Mouse (Mus musculus): ENCODE measurements around the gene Lrrc2. TPM values are rescaled to one million over a fixed set of nuclear protein-coding genes. Genes with fewer than 3 reads are reported as not detected.

Lrrc2 gene
- polyA plus RNA-seq, 1 experiment from 2014 or later = not detected

- H3K27me3 ChIP-seq (ENCODE audit: control insufficient read depth, insufficient read depth, low read length) = no peaks in the 10 kb centered on the region
- no peak within 1 kb of the TSS for H3K9ac ChIP-seq (replicated peaks; ENCODE audit: low read depth, low read length)
- no peak within 1 kb of the TSS for H3K4me3 ChIP-seq (ENCODE audit: low read depth, low read length)
- no peak for ATAC-seq (ENCODE audit: insufficient number of reproducible peaks, insufficient read depth, low FRiP score, low read depth)
- no peak within 1 kb of the TSS for H3K4me2 ChIP-seq (replicated peaks; ENCODE audit: low read depth, low read length)
- no peaks in the 10 kb centered on the region for H3K9me3 ChIP-seq (ENCODE audit: control insufficient read depth, low read depth, low read length)
- no peak within 1 kb of the TSS for H3K27ac ChIP-seq (ENCODE audit: low read length)
- WGBS = 84% methylated on average over 7 of the region's 7 CpGs
- no peaks in the 10 kb centered on the region for H3K36me3 ChIP-seq (ENCODE audit: control insufficient read depth, insufficient read depth, low read length)
- no peaks in the 10 kb centered on the region for H3K4me1 ChIP-seq (ENCODE audit: control insufficient read depth, insufficient read depth, low read length)
Measured at GRCm38 (mm10) chr9:110916786-110917185, 34.6 kb upstream of the Lrrc2 start, which contains the start of gene Fam240a. Gene Fam240a, minus strand, starts transcription at chr9:110916861.

DNA sequence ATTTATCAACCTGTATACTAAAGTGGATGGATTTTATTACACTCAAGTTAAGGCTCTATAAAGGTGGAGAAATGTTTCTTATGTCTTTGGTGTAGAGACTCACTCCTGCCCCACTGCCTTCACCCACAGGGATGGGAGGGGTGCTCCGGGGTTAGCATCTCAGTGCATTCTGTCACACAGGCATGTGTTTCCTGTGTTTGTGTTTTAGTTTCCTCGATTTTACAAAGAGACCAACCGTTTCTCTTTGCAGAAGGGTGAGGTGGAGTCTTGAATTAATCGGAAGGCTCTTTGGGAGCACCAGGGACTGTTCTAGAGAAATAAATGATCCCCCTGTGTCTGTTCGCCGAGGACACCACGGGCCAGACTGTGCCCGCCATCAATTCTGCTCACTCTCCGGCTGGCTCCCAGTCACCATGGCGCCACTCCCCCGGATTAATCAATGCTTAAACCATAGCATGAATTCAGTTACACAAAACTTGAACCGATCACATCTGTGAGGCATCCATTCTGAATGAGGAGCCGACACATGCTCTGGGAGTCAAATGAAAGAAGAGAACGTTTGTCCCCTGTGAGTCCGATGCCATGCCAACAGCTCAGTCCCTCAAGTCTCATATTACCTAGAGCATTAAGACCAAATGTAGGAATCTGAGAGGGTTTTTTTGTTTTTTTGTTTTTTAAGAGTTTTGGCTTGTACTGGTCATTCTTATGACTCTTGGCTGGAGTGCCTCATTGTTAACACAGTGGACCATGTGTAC lies 30.5 kb upstream of the Lrrc2 start:
- 64% methylated on average over 15 of the region's 15 CpGs for WGBS
- no peak overlapping the region for H3K27ac ChIP-seq (ENCODE audit: low read length)
- H3K36me3 ChIP-seq (ENCODE audit: control insufficient read depth, insufficient read depth, low read length) = no peaks in the 10 kb centered on the region

GRCm38 (mm10) chr9:110922759-110923158 lies 28.6 kb upstream of the Lrrc2 start:
- no peaks in the 10 kb centered on the region for H3K27me3 ChIP-seq (ENCODE audit: control insufficient read depth, insufficient read depth, low read length)
- 17% methylated on average over 7 of the region's 7 CpGs for WGBS
- no peak overlapping the region for H3K9ac ChIP-seq (replicated peaks; ENCODE audit: low read depth, low read length)
- H3K27ac ChIP-seq (ENCODE audit: low read length) = no peak overlapping the region
- no peak overlapping the region for H3K4me3 ChIP-seq (ENCODE audit: low read depth, low read length)
- H3K4me2 ChIP-seq (replicated peaks; ENCODE audit: low read depth, low read length) = no peak overlapping the region
- no peaks in the 10 kb centered on the region for H3K4me1 ChIP-seq (ENCODE audit: control insufficient read depth, insufficient read depth, low read length)
- no peaks in the 10 kb centered on the region for H3K9me3 ChIP-seq (ENCODE audit: control insufficient read depth, low read depth, low read length)
- no peak for ATAC-seq (ENCODE audit: insufficient number of reproducible peaks, insufficient read depth, low FRiP score, low read depth)
- H3K36me3 ChIP-seq (ENCODE audit: control insufficient read depth, insufficient read depth, low read length) = no peaks in the 10 kb centered on the region

More for the DNA sequence above, 30.5 kb upstream of the Lrrc2 start:
- Histone ChIP-seq H3K4me1 (ENCODE audit: control insufficient read depth, insufficient read depth, low read length) (no peaks in the 10 kb centered on the region), H3K9me3 (ENCODE audit: control insufficient read depth, low read depth, low read length) (no peaks in the 10 kb centered on the region), H3K27me3 (ENCODE audit: control insufficient read depth, insufficient read depth, low read length) (no peaks in the 10 kb centered on the region), H3K9ac (replicated peaks; ENCODE audit: low read depth, low read length) (no peak overlapping the region), H3K4me2 (replicated peaks; ENCODE audit: low read depth, low read length) (no peak overlapping the region), H3K4me3 (ENCODE audit: low read depth, low read length) (no peak overlapping the region)
- no peak for ATAC-seq (ENCODE audit: insufficient number of reproducible peaks, insufficient read depth, low FRiP score, low read depth)

GRCm38 (mm10) chr9:110931573-110931972 lies 19.8 kb upstream of the Lrrc2 start:
- ATAC-seq (ENCODE audit: insufficient number of reproducible peaks, insufficient read depth, low FRiP score, low read depth) = no peak
- H3K4me1 ChIP-seq (ENCODE audit: control insufficient read depth, insufficient read depth, low read length) = no peaks in the 10 kb centered on the region
- H3K4me2 ChIP-seq (replicated peaks; ENCODE audit: low read depth, low read length) = no peak overlapping the region
- H3K9ac ChIP-seq (replicated peaks; ENCODE audit: low read depth, low read length) = no peak overlapping the region
- H3K27ac ChIP-seq (ENCODE audit: low read length) = no peak overlapping the region
- no peaks in the 10 kb centered on the region for H3K27me3 ChIP-seq (ENCODE audit: control insufficient read depth, insufficient read depth, low read length)
- H3K4me3 ChIP-seq (ENCODE audit: low read depth, low read length) = no peak overlapping the region
- H3K9me3 ChIP-seq (ENCODE audit: control insufficient read depth, low read depth, low read length) = no peaks in the 10 kb centered on the region
- 74% methylated on average over 6 of the region's 6 CpGs for WGBS
- H3K36me3 ChIP-seq (ENCODE audit: control insufficient read depth, insufficient read depth, low read length) = no peaks in the 10 kb centered on the region

DNA sequence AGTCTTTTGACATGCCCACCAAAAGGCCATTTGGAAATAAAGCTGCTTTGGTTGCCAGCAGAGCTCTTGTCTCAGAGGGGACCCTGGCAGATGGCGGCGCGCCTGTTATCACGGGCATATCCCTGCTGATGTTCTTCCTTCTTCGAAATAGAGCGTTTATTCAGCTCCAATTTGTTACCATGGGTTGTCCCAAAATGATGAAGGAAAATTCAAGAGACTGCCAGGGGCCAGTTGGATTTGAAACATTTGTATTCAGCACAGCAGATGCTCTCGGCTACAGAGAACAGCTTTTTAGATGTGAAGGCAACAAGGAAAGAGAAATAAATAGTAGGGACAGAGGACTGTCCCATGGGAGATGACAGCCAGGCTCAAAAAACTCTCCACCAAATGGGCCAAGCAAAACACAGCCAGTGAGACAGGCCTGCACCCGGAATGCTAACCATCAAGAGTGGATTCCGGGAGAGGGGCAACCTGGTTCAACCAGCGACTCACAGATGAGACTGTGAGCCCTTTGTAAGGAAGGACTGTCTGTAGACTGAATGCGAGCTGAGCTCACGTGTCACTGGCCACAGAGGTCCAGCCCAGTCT lies 17.4 kb upstream of the Lrrc2 start:
- Histone ChIP-seq H3K27me3 (ENCODE audit: control insufficient read depth, insufficient read depth, low read length) (no peaks in the 10 kb centered on the region), H3K9me3 (ENCODE audit: control insufficient read depth, low read depth, low read length) (no peaks in the 10 kb centered on the region), H3K4me2 (replicated peaks; ENCODE audit: low read depth, low read length) (no peak overlapping the region), H3K4me1 (ENCODE audit: control insufficient read depth, insufficient read depth, low read length) (no peaks in the 10 kb centered on the region), H3K9ac (replicated peaks; ENCODE audit: low read depth, low read length) (no peak overlapping the region), H3K4me3 (ENCODE audit: low read depth, low read length) (no peak overlapping the region), H3K27ac (ENCODE audit: low read length) (no peak overlapping the region), H3K36me3 (ENCODE audit: control insufficient read depth, insufficient read depth, low read length) (no peaks in the 10 kb centered on the region)
- no peak for ATAC-seq (ENCODE audit: insufficient number of reproducible peaks, insufficient read depth, low FRiP score, low read depth)
- WGBS = 85% methylated on average over 12 of the region's 12 CpGs

DNA sequence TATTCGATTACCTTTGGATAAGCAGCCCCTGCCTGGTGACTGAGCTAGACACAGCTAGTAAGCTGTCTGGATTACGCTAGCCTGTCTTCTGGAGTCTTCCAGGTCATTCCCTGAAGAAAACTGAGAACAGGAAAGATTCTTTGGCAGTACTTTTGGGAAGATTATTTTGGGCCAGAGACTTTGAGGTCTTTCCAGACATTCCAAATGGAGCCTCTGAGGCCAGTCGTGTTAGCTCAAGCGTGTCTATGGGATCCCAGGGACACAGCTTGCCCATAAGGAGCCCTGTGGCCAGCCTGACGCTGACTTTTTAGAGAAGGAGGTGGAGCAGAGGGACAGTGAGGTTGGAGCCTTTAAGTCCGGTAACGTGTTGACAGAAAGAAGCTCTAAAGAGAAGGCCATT lies 15.4 kb upstream of the Lrrc2 start:
- no peaks in the 10 kb centered on the region for H3K4me1 ChIP-seq (ENCODE audit: control insufficient read depth, insufficient read depth, low read length)
- ATAC-seq (ENCODE audit: insufficient number of reproducible peaks, insufficient read depth, low FRiP score, low read depth) = no peak
- no peak overlapping the region for H3K4me3 ChIP-seq (ENCODE audit: low read depth, low read length)
- no peaks in the 10 kb centered on the region for H3K27me3 ChIP-seq (ENCODE audit: control insufficient read depth, insufficient read depth, low read length)
- H3K36me3 ChIP-seq (ENCODE audit: control insufficient read depth, insufficient read depth, low read length) = no peaks in the 10 kb centered on the region
- no peak overlapping the region for H3K4me2 ChIP-seq (replicated peaks; ENCODE audit: low read depth, low read length)
- H3K9me3 ChIP-seq (ENCODE audit: control insufficient read depth, low read depth, low read length) = no peaks in the 10 kb centered on the region
- no peak overlapping the region for H3K27ac ChIP-seq (ENCODE audit: low read length)
- WGBS = 86% methylated on average over 7 of the region's 7 CpGs
- H3K9ac ChIP-seq (replicated peaks; ENCODE audit: low read depth, low read length) = no peak overlapping the region

DNA sequence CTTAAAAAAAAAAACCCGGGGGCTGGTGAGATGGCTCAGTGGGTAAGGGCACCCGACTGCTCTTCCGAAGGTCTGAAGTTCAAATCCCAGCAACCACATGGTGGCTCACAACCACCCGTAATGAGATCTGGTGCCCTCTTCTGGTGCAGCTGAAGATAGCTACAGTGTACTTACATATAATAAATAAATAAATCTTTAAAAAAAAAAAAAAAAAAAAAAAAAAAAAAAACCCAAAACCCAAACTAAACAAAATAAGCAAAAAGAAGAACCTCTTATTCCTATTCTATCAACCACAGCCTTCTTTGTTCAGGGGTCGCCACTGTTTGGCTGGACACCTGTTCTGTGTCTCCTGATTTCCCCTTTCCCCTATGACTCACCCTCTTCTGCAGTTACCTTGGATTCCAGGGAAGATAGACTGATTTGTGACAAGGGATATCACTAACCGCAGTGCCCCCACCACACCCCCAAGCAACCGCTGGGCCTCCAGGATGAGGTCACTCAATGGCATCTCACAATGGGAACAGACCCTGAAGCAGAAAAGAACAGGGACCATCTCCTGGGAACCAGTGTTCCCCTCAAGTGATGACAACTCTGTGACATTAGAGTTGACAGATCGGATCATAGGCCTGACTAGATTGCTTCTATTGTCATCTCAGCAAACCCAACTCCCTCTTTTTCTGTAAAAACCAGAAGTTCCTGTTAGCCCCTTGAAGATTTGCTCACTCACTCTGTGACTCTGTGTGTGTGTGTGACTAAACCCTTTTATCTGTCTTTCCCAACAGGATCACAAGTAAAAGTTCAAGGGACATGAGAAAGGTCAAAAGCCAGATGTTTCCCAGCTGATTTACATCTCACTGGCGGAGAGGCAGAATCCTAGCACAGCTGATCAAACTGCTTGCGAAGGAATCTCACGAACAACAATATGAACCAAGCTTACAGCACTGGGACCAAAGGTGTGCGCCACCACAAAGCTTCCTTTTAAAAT lies 13.5 kb upstream of the Lrrc2 start:
- H3K4me1 ChIP-seq (ENCODE audit: control insufficient read depth, insufficient read depth, low read length) = no peaks in the 10 kb centered on the region
- no peaks in the 10 kb centered on the region for H3K27me3 ChIP-seq (ENCODE audit: control insufficient read depth, insufficient read depth, low read length)
- H3K4me3 ChIP-seq (ENCODE audit: low read depth, low read length) = no peak overlapping the region
- H3K9ac ChIP-seq (replicated peaks; ENCODE audit: low read depth, low read length) = no peak overlapping the region
- WGBS = 71% methylated on average over 12 of the region's 12 CpGs
- no peak for ATAC-seq (ENCODE audit: insufficient number of reproducible peaks, insufficient read depth, low FRiP score, low read depth)
- no peaks in the 10 kb centered on the region for H3K9me3 ChIP-seq (ENCODE audit: control insufficient read depth, low read depth, low read length)
- H3K4me2 ChIP-seq (replicated peaks; ENCODE audit: low read depth, low read length) = no peak overlapping the region
- no peak overlapping the region for H3K27ac ChIP-seq (ENCODE audit: low read length)
- no peaks in the 10 kb centered on the region for H3K36me3 ChIP-seq (ENCODE audit: control insufficient read depth, insufficient read depth, low read length)

DNA sequence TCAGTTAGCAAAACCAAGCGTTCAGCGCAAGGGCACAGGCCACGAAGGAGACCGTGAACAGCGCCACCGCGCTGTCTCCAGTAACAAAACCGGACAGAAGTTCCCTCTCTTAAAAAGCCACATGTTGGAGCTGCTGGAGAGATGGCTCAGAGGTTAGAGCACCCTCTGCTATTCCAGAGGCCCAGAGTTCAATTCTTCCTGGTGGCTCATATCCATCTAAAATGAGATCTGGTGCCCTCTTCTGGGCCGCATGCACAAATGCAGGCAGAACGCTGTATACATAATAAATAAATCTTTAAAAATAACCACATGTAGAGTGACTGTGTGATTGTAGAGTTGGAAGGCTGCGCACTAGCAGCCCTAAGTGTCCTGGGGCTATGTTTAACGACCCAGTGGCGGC lies 7.1 kb upstream of the Lrrc2 start:
- Histone ChIP-seq H3K4me3 (ENCODE audit: low read depth, low read length) (no peak overlapping the region), H3K36me3 (ENCODE audit: control insufficient read depth, insufficient read depth, low read length) (no peaks in the 10 kb centered on the region), H3K4me2 (replicated peaks; ENCODE audit: low read depth, low read length) (no peak overlapping the region), H3K4me1 (ENCODE audit: control insufficient read depth, insufficient read depth, low read length) (0 out of 2 replicates have a peak, but pooled peaks cover 5% of the 10 kb centered on the region), H3K9ac (replicated peaks; ENCODE audit: low read depth, low read length) (no peak overlapping the region), H3K9me3 (ENCODE audit: control insufficient read depth, low read depth, low read length) (no peaks in the 10 kb centered on the region), H3K27me3 (ENCODE audit: control insufficient read depth, insufficient read depth, low read length) (peaks cover 21% of the 10 kb centered on the region), H3K27ac (ENCODE audit: low read length) (no peak overlapping the region)
- no peak for ATAC-seq (ENCODE audit: insufficient number of reproducible peaks, insufficient read depth, low FRiP score, low read depth)
- WGBS = 28% methylated on average over 13 of the region's 13 CpGs
